Mouse (Mus musculus): ENCODE data around the gene Atf7ip2.

The Atf7ip2 gene

DNA sequence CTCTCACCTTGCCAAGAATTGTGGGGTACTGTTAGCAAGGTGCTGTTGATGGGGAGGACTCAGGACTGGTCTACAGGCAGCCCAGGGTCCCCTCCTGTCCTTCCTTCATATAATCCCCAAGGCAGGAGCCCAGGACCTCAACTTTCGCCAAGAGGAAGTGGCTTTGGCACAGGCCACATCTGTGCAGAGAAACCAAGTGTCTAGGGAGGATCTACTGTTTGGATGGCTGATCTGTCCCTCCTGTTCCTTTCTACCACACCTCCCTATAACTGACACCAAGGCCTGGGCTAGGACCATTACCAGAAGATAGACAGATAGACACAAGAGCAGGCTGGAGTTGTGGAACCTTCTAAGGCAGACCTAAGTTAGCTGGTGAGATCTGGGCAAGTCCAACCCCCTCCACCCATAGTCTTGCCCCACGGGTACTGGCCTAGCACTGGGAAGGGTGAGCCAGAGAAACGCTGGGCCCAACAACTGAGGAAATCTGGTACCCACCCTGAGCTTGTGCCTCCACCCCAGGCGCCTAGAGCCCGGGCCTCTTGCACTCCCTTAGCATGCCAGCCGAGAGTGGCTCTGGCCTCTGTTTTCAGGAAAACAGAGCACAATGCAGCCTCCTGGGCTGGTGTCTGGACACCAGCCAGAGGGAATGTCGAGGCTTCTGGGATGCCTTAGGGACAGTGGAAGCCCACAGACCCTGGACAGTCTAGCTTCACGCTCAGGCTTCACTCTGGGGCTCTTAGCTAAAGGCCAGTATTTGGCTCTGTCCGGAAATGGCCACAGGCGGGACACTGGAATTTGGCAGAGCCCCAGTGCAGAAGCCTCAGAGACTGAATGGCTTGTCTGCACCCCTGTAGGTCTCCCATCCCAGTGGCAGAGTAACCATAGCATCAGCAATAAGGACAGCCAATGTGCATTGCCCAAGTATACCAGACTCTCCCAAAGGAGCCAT is 105.5 kb downstream of the Atf7ip2 start:
- no peak for DNase-seq

DNA sequence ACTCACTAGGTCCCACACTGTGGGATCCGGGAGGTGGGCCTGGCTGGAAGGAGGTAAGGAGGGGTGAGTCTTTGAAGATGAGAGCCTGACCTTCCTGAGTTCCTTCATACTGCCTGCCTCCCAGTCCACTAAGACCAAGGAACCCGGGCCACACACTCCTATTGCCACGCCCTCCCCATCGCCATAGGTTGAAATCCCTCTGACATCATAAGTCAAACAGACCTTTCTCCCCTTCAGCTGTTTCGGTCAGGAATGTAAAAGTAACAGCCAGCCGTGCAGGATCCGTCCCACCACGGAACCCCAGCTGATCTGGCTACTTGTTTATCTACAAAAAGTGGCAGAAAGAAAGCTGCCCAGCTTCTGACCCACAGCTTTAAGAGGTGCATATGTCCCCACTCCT is 107.1 kb downstream of the Atf7ip2 start:
- no peak for DNase-seq

DNA sequence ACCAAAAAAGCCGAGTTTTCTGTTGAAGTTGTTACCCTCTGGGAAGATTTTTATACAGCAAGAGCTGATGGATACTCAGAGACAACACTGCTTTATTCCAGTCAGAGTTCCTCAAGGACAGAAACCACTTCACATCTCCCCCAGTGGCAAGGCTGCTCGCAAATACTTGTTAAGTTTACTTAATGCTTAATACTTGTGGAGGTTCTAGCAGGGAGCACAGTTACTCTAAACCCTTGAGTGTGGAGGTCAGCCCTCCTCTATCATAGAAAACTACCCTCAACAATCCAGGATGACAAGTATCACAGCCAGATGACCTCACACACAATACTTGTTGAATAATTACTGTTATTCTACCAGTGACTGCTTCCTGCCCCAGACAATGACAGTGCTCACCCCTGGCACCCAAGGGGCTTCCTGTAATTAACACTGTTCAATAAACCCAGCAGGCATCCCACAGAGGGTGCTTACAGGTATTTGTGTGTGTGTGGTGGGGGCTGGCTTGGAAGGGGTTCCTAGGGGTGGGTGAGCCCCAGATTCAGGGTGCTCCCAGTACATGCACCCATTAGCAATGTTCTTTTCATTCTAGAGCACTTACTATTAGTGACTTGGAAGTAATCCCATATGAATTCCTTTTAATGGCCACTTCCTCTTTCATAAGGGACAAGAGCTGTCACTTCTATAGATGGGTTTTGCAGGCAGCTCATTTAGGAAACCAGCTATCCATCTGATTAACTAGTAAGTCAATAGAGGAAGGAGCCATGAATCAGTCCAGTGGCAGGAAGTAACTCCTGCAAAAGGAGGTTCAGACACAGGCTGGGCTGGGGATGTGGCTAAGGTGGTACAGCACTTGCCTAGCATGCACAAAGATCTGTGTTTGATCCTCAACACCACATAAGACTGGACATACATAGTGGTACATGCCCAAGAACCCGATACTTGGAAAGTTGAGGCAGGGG is 108.0 kb downstream of the Atf7ip2 start:
- no peak for DNase-seq
